In the genomic region with DNA sequence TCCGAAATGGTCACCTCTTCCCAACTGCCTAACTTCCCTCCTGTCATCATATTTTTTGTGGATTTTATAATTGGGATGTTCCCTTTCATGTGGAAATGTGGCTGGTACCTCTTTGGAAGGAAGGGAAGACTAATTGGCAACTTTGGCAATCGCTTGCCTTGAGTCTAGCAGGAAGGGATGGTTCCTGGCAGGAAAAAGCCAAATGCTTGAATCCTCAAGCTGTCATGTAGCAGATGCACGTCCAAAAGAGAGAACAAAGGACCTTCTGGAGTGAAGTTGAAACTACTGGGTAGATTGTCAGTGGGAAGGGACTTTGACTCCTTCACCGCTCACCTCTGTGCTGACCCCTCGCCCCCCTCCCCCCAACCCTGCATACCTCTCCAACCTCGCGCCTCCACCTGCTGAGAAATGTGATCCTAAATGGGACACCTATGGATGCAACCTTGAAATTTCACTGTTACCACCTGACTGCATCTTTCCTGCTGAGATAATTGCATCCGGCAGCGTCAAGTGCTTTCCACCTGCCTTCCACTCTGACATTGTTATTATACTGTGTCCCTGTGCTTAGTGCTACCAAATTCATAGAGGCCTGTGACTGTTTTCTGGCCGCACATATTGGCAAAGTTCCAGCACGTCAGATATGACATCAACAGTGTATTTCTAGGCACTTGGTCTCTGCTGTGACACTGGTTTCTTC, we compare ENCODE assay signal across 16 mouse cellular contexts.
DNase-seq lines count a peak whose midpoint lies in the region; ATAC-seq and TF ChIP-seq lines count a peak whose summit lies in the region.
"Had no signal": no experiment of that assay in that cellular context is flagged by ENCODE, and none has a peak within 500 bp of the region (broad histone marks: within the 10 kb centered on the region; RNA-seq: fewer than 3 reads in every experiment).

No protein-coding gene starts in this region.

- H3K9ac ChIP-seq in hindbrain, postnatal 0 days (replicated peaks; ENCODE audit: low read length), result no peak overlapping the region
- H3K9ac ChIP-seq in forebrain, embryonic 12.5 days, result no peak overlapping the region

- no peaks in the 10 kb centered on the region for H3K4me1 ChIP-seq in hindbrain, postnatal 0 days (ENCODE audit: insufficient read depth, low read length)
- H3K4me1 ChIP-seq in hindbrain, embryonic 10.5 days (replicated peaks), result no peaks in the 10 kb centered on the region
- H3K4me1 ChIP-seq in forebrain, embryonic 12.5 days, result no peaks in the 10 kb centered on the region

- 0 out of 2 replicates have a peak overlapping the region, but pooled peaks have one; percentile 11 for H3K4me2 ChIP-seq in hindbrain, postnatal 0 days (ENCODE audit: low read depth, low read length)
- H3K4me2 ChIP-seq in forebrain, embryonic 12.5 days, result no peak overlapping the region
- H3K4me2 ChIP-seq: liver, embryonic 11.5 days had no signal

- 44% methylated on average over 11 of the region's 11 CpGs for WGBS in hindbrain, postnatal 0 days
- WGBS in hindbrain, embryonic 10.5 days, result 49% methylated on average over 11 of the region's 11 CpGs
- 43% methylated on average over 11 of the region's 11 CpGs for WGBS in forebrain, embryonic 12.5 days

- H3K27ac ChIP-seq in hindbrain, postnatal 0 days, result peak overlapping the region; percentile 46; the same call in 1 of the 2 replicates
- H3K27ac ChIP-seq in hindbrain, embryonic 10.5 days, result no peak overlapping the region
- H3K27ac ChIP-seq in forebrain, embryonic 12.5 days, result 0 out of 2 replicates have a peak overlapping the region, but pooled peaks have one; percentile 8
- H3K27ac ChIP-seq: stomach, postnatal 0 days had no signal

- no peaks in the 10 kb centered on the region for H3K36me3 ChIP-seq in hindbrain, postnatal 0 days (ENCODE audit: insufficient read depth, low read length)
- no peaks in the 10 kb centered on the region for H3K36me3 ChIP-seq in hindbrain, embryonic 10.5 days
- H3K36me3 ChIP-seq in forebrain, embryonic 12.5 days (replicated peaks), result no peaks in the 10 kb centered on the region

- DNase-seq in hindbrain, postnatal 0 days (ENCODE audit: low spot score), result peak; percentile 78
- DNase-seq in hindbrain, embryonic 10.5 days (ENCODE audit: low spot score), result no peak
- DNase-seq in R1 (ENCODE audit: low read depth, low spot score), result peak; percentile 3
- no peak for DNase-seq in thymus, postnatal 14 days
- DNase-seq in urinary bladder, postnatal 36 days (ENCODE audit: low spot score in 2 of 2), result no peak
- no peak for DNase-seq in spleen, postnatal 14 days (ENCODE audit: low spot score in 2 of 2)
- DNase-seq: heart, postnatal 14 days; kidney, adult 18-20 months; lung, postnatal 4 days; right cerebral cortex, postnatal 4 days had no signal

- no peak overlapping the region for H3K4me3 ChIP-seq in hindbrain, postnatal 0 days (ENCODE audit: low read length)
- no peak overlapping the region for H3K4me3 ChIP-seq in hindbrain, embryonic 10.5 days
- no peak overlapping the region for H3K4me3 ChIP-seq in forebrain, embryonic 12.5 days (replicated peaks)

- no peaks in the 10 kb centered on the region for H3K27me3 ChIP-seq in hindbrain, postnatal 0 days (ENCODE audit: insufficient read depth, low read length)
- H3K27me3 ChIP-seq in hindbrain, embryonic 10.5 days (ENCODE audit: insufficient read depth, poor library complexity, severe bottlenecking), result no peaks in the 10 kb centered on the region
- H3K27me3 ChIP-seq in forebrain, embryonic 12.5 days, result no peaks in the 10 kb centered on the region

- no peaks in the 10 kb centered on the region for H3K9me3 ChIP-seq in hindbrain, postnatal 0 days (ENCODE audit: low read length)
- H3K9me3 ChIP-seq in hindbrain, embryonic 10.5 days, result no peaks in the 10 kb centered on the region
- no peaks in the 10 kb centered on the region for H3K9me3 ChIP-seq in forebrain, embryonic 12.5 days

- TF ChIP-seq CTCF in hindbrain, postnatal 0 days (IDR thresholded peaks at IDR 0.05; ENCODE audit: low read depth), result no peak

- ATAC-seq in hindbrain, postnatal 0 days, result peak; percentile 83
- ATAC-seq in cerebellum, adult (ENCODE audit: insufficient number of reproducible peaks, low FRiP score, low TSS enrichment), result peak; percentile 89
- ATAC-seq in forebrain, embryonic 12.5 days (ENCODE audit: low FRiP score), result 0 out of 2 replicates have a peak, but pooled peaks have one; percentile 53
- ATAC-seq: CD4-positive, CD25-positive, alpha-beta regulatory T cell, adult 4 months; Patski had no signal

Comparison
In these comparisons a context has a peak if more than half of its experiments do, and no peak if none do; other contexts are left out.
1. DNase-seq: peak in hindbrain, postnatal 0 days (single experiment) and R1 (single experiment); none in hindbrain, embryonic 10.5 days (single experiment), thymus, postnatal 14 days (single experiment), urinary bladder, postnatal 36 days (0 of 2) and spleen, postnatal 14 days (0 of 2).
2. Peak in every context shown above with its lines, with median percentiles within 50 percentile points of each other: ATAC-seq.